Mouse (Mus musculus) bone marrow, adult 2 months (tissue): ENCODE measurements at regions not wholly inside any gene's neighbourhood (a gene's known extent, or its start where the extent isn't known, plus 50 kb on each side); places are given as distances from the start of the nearest gene placed in this dataset.

Experiments
- H3K27ac ChIP-seq: fragments of 200-500 bp; 2 replicates; pipeline ENCODE4 v1.5.1; 2012; ENCODE audit warnings: low read depth, mild to moderate bottlenecking, control low read depth, inconsistent platforms, low read length; ENCODE audit not compliant: control insufficient read depth, poor library complexity, insufficient read depth
- H3K4me1 ChIP-seq: fragments of 200-500 bp; 2 replicates; pipeline ENCODE4 v1.6.1; 2011; ENCODE audit warnings: low read length; ENCODE audit not compliant: control insufficient read depth, insufficient read depth
- H3K4me3 ChIP-seq: fragments of 200-500 bp; replicated peaks from 2 replicates; pipeline ENCODE3; 2011; ENCODE audit warnings: mild to moderate bottlenecking, low read depth, low read length, control low read depth; ENCODE audit not compliant: control insufficient read depth
- CTCF ChIP-seq: fragments of 200-500 bp; IDR thresholded peaks from 2 replicates; pipeline ENCODE4 v1.5.1; 2011; ENCODE audit warnings: low read length, control low read depth; ENCODE audit not compliant: control insufficient read depth, insufficient read depth
- POLR2A ChIP-seq: fragments of 200-500 bp; IDR thresholded peaks from 2 replicates; pipeline ENCODE4 v1.6.1; 2011; ENCODE audit warnings: low read depth, mild to moderate bottlenecking, control low read depth, low read length, borderline replicate concordance; ENCODE audit not compliant: control insufficient read depth
- WGBS: fragments of 180-500 bp; shearing (Covaris S2); methylation state at CpG from one replicate; pipeline ENCODE4 v1.1.7; 2018; 5-methylcytosine and 5-hydroxymethylcytosine counted together

- 82% methylated on average over 4 of the region's 4 CpGs for WGBS
- H3K4me1 ChIP-seq = no peaks in the 10 kb centered on the region
- H3K27ac ChIP-seq = no peak overlapping the region
- H3K4me3 ChIP-seq = no peak overlapping the region
- no peak for TF ChIP-seq POLR2A
- TF ChIP-seq CTCF = no peak
Observed at GRCm38 (mm10) chr10:8036293-8036692, 80.3 kb upstream of the Tab2 start.

GRCm38 (mm10) chr10:8035310-8035709 lies 79.3 kb upstream of the Tab2 start:
- TF ChIP-seq CTCF (no peak), POLR2A (no peak)
- no peak overlapping the region for H3K4me3 ChIP-seq
- H3K27ac ChIP-seq = no peak overlapping the region
- no peaks in the 10 kb centered on the region for H3K4me1 ChIP-seq
- 72% methylated on average over 1 of the region's 1 CpGs for WGBS

GRCm38 (mm10) chr10:8032203-8032602 lies 76.2 kb upstream of the Tab2 start:
- no peaks in the 10 kb centered on the region for H3K4me1 ChIP-seq
- 73% methylated on average over 1 of the region's 1 CpGs for WGBS
- H3K4me3 ChIP-seq = no peak overlapping the region
- TF ChIP-seq POLR2A (no peak), CTCF (no peak)
- H3K27ac ChIP-seq = no peak overlapping the region

- H3K4me3 ChIP-seq = no peak overlapping the region
- no peaks in the 10 kb centered on the region for H3K4me1 ChIP-seq
- no peak overlapping the region for H3K27ac ChIP-seq
- TF ChIP-seq CTCF = no peak
- no peak for TF ChIP-seq POLR2A
- WGBS = 36% methylated on average over 2 of the region's 2 CpGs
Observed at GRCm38 (mm10) chr10:8028840-8029239, 72.8 kb upstream of the Tab2 start.

GRCm38 (mm10) chr10:8027023-8027422 lies 71.0 kb upstream of the Tab2 start:
- 47% methylated on average over 6 of the region's 6 CpGs for WGBS
- H3K4me3 ChIP-seq = no peak overlapping the region
- H3K27ac ChIP-seq = no peak overlapping the region
- no peaks in the 10 kb centered on the region; the same call in 1 of the 2 replicates for H3K4me1 ChIP-seq
- no peak for TF ChIP-seq CTCF
- no peak for TF ChIP-seq POLR2A

- no peak overlapping the region for H3K4me3 ChIP-seq
- no peak overlapping the region for H3K27ac ChIP-seq
- no peak for TF ChIP-seq CTCF
- TF ChIP-seq POLR2A = no peak
- no peaks in the 10 kb centered on the region; the same call in 1 of the 2 replicates for H3K4me1 ChIP-seq
- 72% methylated on average over 2 of the region's 2 CpGs for WGBS
Observed at GRCm38 (mm10) chr10:8023741-8024140, 67.7 kb upstream of the Tab2 start.

GRCm38 (mm10) chr10:8021971-8022370 lies 65.9 kb upstream of the Tab2 start:
- WGBS = 57% methylated on average over 1 of the region's 1 CpGs
- H3K4me1 ChIP-seq = no peaks in the 10 kb centered on the region; the same call in 1 of the 2 replicates
- no peak overlapping the region for H3K4me3 ChIP-seq
- no peak for TF ChIP-seq CTCF
- no peak for TF ChIP-seq POLR2A
- no peak overlapping the region for H3K27ac ChIP-seq

GRCm38 (mm10) chr10:8020916-8021705 lies 65.1 kb upstream of the Tab2 start:
- Histone ChIP-seq H3K4me3 (no peak overlapping the region), H3K27ac (no peak overlapping the region), H3K4me1 (no peaks in the 10 kb centered on the region; the same call in 1 of the 2 replicates)
- TF ChIP-seq CTCF (no peak), POLR2A (no peak)
- WGBS = 34% methylated on average over 4 of the region's 4 CpGs
